Mouse (Mus musculus) brain, embryonic 14.5 days (tissue): ENCODE results near the gene Car5a.

Experiments used
- CTCF ChIP-seq: fragments of 200-500 bp; IDR thresholded peaks from 2 replicates; pipeline ENCODE4 v1.5.1; 2012; ENCODE audit warnings: inconsistent platforms, mild to moderate bottlenecking, moderate library complexity, borderline replicate concordance; ENCODE audit not compliant: insufficient read depth, insufficient read length; ENCODE audit errors: extremely low read depth
- POLR2A ChIP-seq: fragments of 200-500 bp; IDR thresholded peaks from 2 replicates; pipeline ENCODE4 v1.6.1; 2012; ENCODE audit warnings: mild to moderate bottlenecking, inconsistent platforms, borderline replicate concordance; ENCODE audit not compliant: poor library complexity, insufficient read depth, insufficient read length, severe bottlenecking; ENCODE audit errors: extremely low read depth

- TF ChIP-seq CTCF = no peak
- no peak for TF ChIP-seq POLR2A
Measured at GRCm38 (mm10) chr8:121991611-121992010, 46.9 kb upstream of the Car5a start.
